Mouse (Mus musculus) bone marrow macrophage, adult 2 months (primary cell): ENCODE results near the gene Bahcc1.

ENCODE experiments used
- CTCF ChIP-seq: IDR thresholded peaks from 2 replicates; pipeline ENCODE4 v1.5.1; 2012; ENCODE audit warnings: low read depth, mild to moderate bottlenecking, low read length, moderate library complexity
- POLR2A ChIP-seq: IDR thresholded peaks from 2 replicates; pipeline ENCODE4 v1.6.1; 2012; ENCODE audit warnings: mild to moderate bottlenecking, low read depth, low read length, borderline replicate concordance

DNA sequence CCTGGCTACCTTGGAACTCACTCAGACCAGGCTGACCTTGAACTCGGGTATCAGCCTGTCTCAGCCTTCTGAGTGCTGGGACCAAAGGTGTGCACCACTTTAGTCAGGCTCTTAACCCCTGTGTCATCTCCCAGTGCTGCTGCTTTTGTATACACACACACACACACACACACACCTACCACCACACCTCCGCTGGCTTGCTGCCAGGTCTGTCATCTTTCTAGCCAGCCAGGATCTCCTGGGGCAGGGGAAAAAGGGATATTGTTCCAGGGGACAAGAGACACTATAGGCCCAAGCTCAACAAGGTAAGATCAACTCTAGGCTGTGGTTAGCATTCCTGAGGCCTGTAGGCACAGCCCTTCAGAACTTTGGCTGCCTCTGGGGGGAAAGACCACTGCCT is 34.5 kb downstream of the Bahcc1 start:
- TF ChIP-seq CTCF (no peak), POLR2A (no peak)
